Mouse (Mus musculus): ENCODE measurements around the gene Qdpr. TPM values are rescaled to one million over a fixed set of nuclear protein-coding genes. Genes with fewer than 3 reads are reported as not detected.

Qdpr gene
- total RNA-seq, 1 experiment: 40.2 TPM

GRCm38 (mm10) chr5:45491776-45492175, 41.7 kb upstream of the Qdpr start:
- in situ Hi-C loops (cut with MboI; ENCODE audit: low sequenced_read_pairs in 2 of 2, unreplicated experiment in 2 of 2): no loop called here

GRCm38 (mm10) chr5:45483654-45484053, 33.6 kb upstream of the Qdpr start:
- in situ Hi-C loops (cut with MboI; ENCODE audit: low sequenced_read_pairs in 2 of 2, unreplicated experiment in 2 of 2): no loop called here
- no peak for TF ChIP-seq HCFC1 (IDR thresholded peaks at IDR 0.05; ENCODE audit: borderline replicate concordance, insufficient read depth, low read length)
- no peak for DNase-seq (ENCODE audit: low read depth, low spot score)
- H3K9ac ChIP-seq (ENCODE audit: insufficient read depth, low read depth, low read length, poor library complexity, severe bottlenecking): no peak overlapping the region
- H3K9me3 ChIP-seq (ENCODE audit: control insufficient read depth, insufficient read depth, low read depth, low read length): no peaks in the 10 kb centered on the region
- H3K36me3 ChIP-seq (ENCODE audit: control insufficient read depth, insufficient read depth, low read length, poor library complexity, severe bottlenecking): no peaks in the 10 kb centered on the region
- H3K27ac ChIP-seq (ENCODE audit: insufficient read depth, low read depth, low read length, poor library complexity, severe bottlenecking): no peak overlapping the region
- no peaks in the 10 kb centered on the region for H3K4me1 ChIP-seq (ENCODE audit: control insufficient read depth in 2 of 2, insufficient read depth in 2 of 2, low read length in 2 of 2, poor library complexity in 1 of 2)
- H3K4me3 ChIP-seq (ENCODE audit: insufficient read depth in 1 of 2, low read depth in 1 of 2, low read length in 2 of 2, poor library complexity in 1 of 2, severe bottlenecking in 1 of 2): no peak overlapping the region

More at GRCm38 (mm10) chr5:45491776-45492175, 41.7 kb upstream of the Qdpr start:
- Histone ChIP-seq H3K4me3 (ENCODE audit: insufficient read depth in 1 of 2, low read depth in 1 of 2, low read length in 2 of 2, poor library complexity in 1 of 2, severe bottlenecking in 1 of 2) (no peak overlapping the region), H3K27ac (ENCODE audit: insufficient read depth, low read depth, low read length, poor library complexity, severe bottlenecking) (no peak overlapping the region), H3K4me1 (ENCODE audit: control insufficient read depth in 2 of 2, insufficient read depth in 2 of 2, low read length in 2 of 2, poor library complexity in 1 of 2) (peaks cover 5% of the 10 kb centered on the region in 2 experiments), H3K9ac (ENCODE audit: insufficient read depth, low read depth, low read length, poor library complexity, severe bottlenecking) (no peak overlapping the region), H3K36me3 (ENCODE audit: control insufficient read depth, insufficient read depth, low read length, poor library complexity, severe bottlenecking) (peaks cover 5% of the 10 kb centered on the region), H3K9me3 (ENCODE audit: control insufficient read depth, insufficient read depth, low read depth, low read length) (no peaks in the 10 kb centered on the region)
- no peak for DNase-seq (ENCODE audit: low read depth, low spot score)
- TF ChIP-seq MAFK (IDR thresholded peaks at IDR 0.05; ENCODE audit: insufficient read depth, low read depth, low read length) (no peak), HCFC1 (IDR thresholded peaks at IDR 0.05; ENCODE audit: borderline replicate concordance, insufficient read depth, low read length) (no peak), ZC3H11A (IDR thresholded peaks at IDR 0.05; ENCODE audit: borderline replicate concordance, low read depth, low read length) (no peak), CHD2 (IDR thresholded peaks at IDR 0.05; ENCODE audit: low read depth, low read length) (no peak), ZNF384 (IDR thresholded peaks at IDR 0.05; ENCODE audit: low read depth, low read length) (no peak)

GRCm38 (mm10) chr5:45482607-45483006, 32.6 kb upstream of the Qdpr start:
- no peak overlapping the region for H3K4me3 ChIP-seq (ENCODE audit: insufficient read depth in 1 of 2, low read depth in 1 of 2, low read length in 2 of 2, poor library complexity in 1 of 2, severe bottlenecking in 1 of 2)
- no peak overlapping the region for H3K27ac ChIP-seq (ENCODE audit: insufficient read depth, low read depth, low read length, poor library complexity, severe bottlenecking)
- H3K4me1 ChIP-seq (ENCODE audit: control insufficient read depth in 2 of 2, insufficient read depth in 2 of 2, low read length in 2 of 2, poor library complexity in 1 of 2): no peaks in the 10 kb centered on the region
- TF ChIP-seq HCFC1 (IDR thresholded peaks at IDR 0.05; ENCODE audit: borderline replicate concordance, insufficient read depth, low read length) (no peak), CHD2 (IDR thresholded peaks at IDR 0.05; ENCODE audit: low read depth, low read length) (no peak), MAFK (IDR thresholded peaks at IDR 0.05; ENCODE audit: insufficient read depth, low read depth, low read length) (no peak), ZC3H11A (IDR thresholded peaks at IDR 0.05; ENCODE audit: borderline replicate concordance, low read depth, low read length) (no peak)
- DNase-seq (ENCODE audit: low read depth, low spot score): no peak
- no peak overlapping the region for H3K9ac ChIP-seq (ENCODE audit: insufficient read depth, low read depth, low read length, poor library complexity, severe bottlenecking)
- H3K36me3 ChIP-seq (ENCODE audit: control insufficient read depth, insufficient read depth, low read length, poor library complexity, severe bottlenecking): no peaks in the 10 kb centered on the region
- no peaks in the 10 kb centered on the region for H3K9me3 ChIP-seq (ENCODE audit: control insufficient read depth, insufficient read depth, low read depth, low read length)
- in situ Hi-C loops (cut with MboI; ENCODE audit: low sequenced_read_pairs in 2 of 2, unreplicated experiment in 2 of 2): no loop called here

GRCm38 (mm10) chr5:45481125-45481524, 31.1 kb upstream of the Qdpr start:
- no peak for TF ChIP-seq CHD2 (IDR thresholded peaks at IDR 0.05; ENCODE audit: low read depth, low read length)
- TF ChIP-seq HCFC1 (IDR thresholded peaks at IDR 0.05; ENCODE audit: borderline replicate concordance, insufficient read depth, low read length): no peak
- no peak for TF ChIP-seq MAFK (IDR thresholded peaks at IDR 0.05; ENCODE audit: insufficient read depth, low read depth, low read length)
- TF ChIP-seq ZC3H11A (IDR thresholded peaks at IDR 0.05; ENCODE audit: borderline replicate concordance, low read depth, low read length): no peak
- TF ChIP-seq ZNF384 (IDR thresholded peaks at IDR 0.05; ENCODE audit: low read depth, low read length): no peak
- Histone ChIP-seq H3K9ac (ENCODE audit: insufficient read depth, low read depth, low read length, poor library complexity, severe bottlenecking) (no peak overlapping the region), H3K9me3 (ENCODE audit: control insufficient read depth, insufficient read depth, low read depth, low read length) (no peaks in the 10 kb centered on the region), H3K4me1 (ENCODE audit: control insufficient read depth in 2 of 2, insufficient read depth in 2 of 2, low read length in 2 of 2, poor library complexity in 1 of 2) (no peaks in the 10 kb centered on the region), H3K27ac (ENCODE audit: insufficient read depth, low read depth, low read length, poor library complexity, severe bottlenecking) (no peak overlapping the region), H3K36me3 (ENCODE audit: control insufficient read depth, insufficient read depth, low read length, poor library complexity, severe bottlenecking) (no peaks in the 10 kb centered on the region), H3K4me3 (ENCODE audit: insufficient read depth in 1 of 2, low read depth in 1 of 2, low read length in 2 of 2, poor library complexity in 1 of 2, severe bottlenecking in 1 of 2) (no peak overlapping the region)
- no peak for DNase-seq (ENCODE audit: low read depth, low spot score)
- in situ Hi-C loops (cut with MboI; ENCODE audit: low sequenced_read_pairs in 2 of 2, unreplicated experiment in 2 of 2): no loop called here

GRCm38 (mm10) chr5:45480066-45480465, 30.0 kb upstream of the Qdpr start:
- Histone ChIP-seq H3K27ac (ENCODE audit: insufficient read depth, low read depth, low read length, poor library complexity, severe bottlenecking) (no peak overlapping the region), H3K9ac (ENCODE audit: insufficient read depth, low read depth, low read length, poor library complexity, severe bottlenecking) (no peak overlapping the region), H3K4me1 (ENCODE audit: control insufficient read depth in 2 of 2, insufficient read depth in 2 of 2, low read length in 2 of 2, poor library complexity in 1 of 2) (no peaks in the 10 kb centered on the region), H3K36me3 (ENCODE audit: control insufficient read depth, insufficient read depth, low read length, poor library complexity, severe bottlenecking) (no peaks in the 10 kb centered on the region), H3K9me3 (ENCODE audit: control insufficient read depth, insufficient read depth, low read depth, low read length) (no peaks in the 10 kb centered on the region), H3K4me3 (ENCODE audit: insufficient read depth in 1 of 2, low read depth in 1 of 2, low read length in 2 of 2, poor library complexity in 1 of 2, severe bottlenecking in 1 of 2) (no peak overlapping the region)
- in situ Hi-C loops (cut with MboI; ENCODE audit: low sequenced_read_pairs in 2 of 2, unreplicated experiment in 2 of 2): no loop called here
- no peak for DNase-seq (ENCODE audit: low read depth, low spot score)
- TF ChIP-seq CHD2 (IDR thresholded peaks at IDR 0.05; ENCODE audit: low read depth, low read length) (no peak), MAFK (IDR thresholded peaks at IDR 0.05; ENCODE audit: insufficient read depth, low read depth, low read length) (no peak), ZNF384 (IDR thresholded peaks at IDR 0.05; ENCODE audit: low read depth, low read length) (no peak), ZC3H11A (IDR thresholded peaks at IDR 0.05; ENCODE audit: borderline replicate concordance, low read depth, low read length) (no peak), HCFC1 (IDR thresholded peaks at IDR 0.05; ENCODE audit: borderline replicate concordance, insufficient read depth, low read length) (no peak)
